Mouse (Mus musculus) frontal cortex, postnatal 36 days (tissue): ENCODE data around the gene Rpl23.

Source experiments
- DNase-seq, 2 experiments: peaks; one replicate each; pipeline ENCODE4 v3.0.0; 2022; ENCODE audit warnings: low spot score in 2 of 2

Gene Rpl23

DNA sequence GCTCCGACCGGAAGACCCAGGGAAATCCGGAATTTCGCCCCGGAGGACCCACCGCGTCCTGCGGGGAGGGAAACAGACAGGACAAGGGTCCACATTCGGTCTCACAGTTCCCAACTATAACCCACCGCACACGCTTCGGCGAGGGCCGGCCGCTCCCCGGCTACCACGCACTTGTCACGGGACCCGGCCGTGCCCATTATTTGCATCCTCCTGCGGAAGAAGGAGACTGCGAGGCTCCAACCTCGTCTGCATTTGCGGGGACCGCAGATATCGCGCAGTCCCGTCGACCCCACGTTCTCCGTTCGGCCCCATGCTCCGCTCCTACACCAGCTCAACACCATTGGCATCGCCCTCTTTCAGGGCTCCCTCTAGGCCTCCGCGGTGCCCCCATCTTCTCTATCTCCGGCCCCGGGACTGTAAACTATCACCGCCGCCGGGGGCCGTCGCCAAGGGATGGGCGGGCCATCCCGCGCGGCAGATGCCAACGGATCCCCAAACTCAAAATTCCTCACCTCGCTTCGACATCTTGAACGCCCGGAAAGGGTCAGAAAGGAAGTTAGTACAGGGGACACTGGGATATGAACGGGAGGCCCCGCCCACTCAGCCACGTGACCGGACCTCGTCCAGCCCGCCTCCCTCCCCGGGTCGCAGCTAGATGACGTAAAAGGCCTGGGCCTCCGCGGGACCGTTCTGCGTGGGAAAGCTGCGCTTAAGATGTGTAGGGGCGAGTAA is at the start of gene Rpl23:
Gene Rpl23, minus strand, starts transcription at position 606 of the 732 bp plus-strand sequence.
- DNase-seq = peak; percentile 99

DNA sequence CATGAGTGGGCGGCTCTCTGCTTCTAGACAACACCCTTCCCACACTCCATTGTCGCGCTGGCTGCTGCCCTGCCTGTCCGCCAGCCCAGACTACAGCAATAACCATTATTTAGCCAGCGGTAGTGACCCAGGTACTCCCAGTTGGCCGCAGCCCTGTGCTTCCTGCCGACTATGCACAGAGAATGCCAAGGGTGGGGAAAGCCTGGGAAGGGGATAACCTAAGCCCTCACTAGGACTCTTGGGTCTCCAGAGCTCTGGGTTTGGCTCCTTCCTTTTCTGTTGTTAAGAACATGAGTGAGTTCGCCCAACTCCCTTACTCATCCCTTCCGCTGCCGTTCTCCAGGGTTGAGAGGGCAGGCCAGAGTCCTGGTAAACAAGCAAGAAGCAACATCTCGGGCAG is 49.8 kb upstream of the Rpl23 start:
- no peak for DNase-seq

DNA sequence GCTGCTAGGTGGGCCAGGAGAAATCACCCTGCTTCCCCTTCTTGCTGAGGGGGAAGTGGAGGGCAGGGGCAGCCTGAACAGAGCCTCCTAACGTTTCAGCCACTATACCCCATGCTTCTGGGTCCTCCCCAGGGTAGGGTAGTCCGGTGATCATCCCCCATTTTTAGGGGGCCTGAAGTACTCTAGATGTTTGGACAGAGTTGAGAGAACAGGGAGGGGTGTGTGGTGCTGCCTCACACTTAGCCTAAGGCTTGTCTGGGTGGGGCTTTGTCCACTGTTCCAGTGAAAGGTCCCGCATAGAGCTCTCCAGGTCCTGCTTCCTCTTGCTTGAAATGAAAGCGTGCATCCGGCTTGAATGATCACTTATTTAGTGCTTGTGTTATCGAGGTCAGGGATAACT is 48.3 kb upstream of the Rpl23 start:
- DNase-seq = no peak

DNA sequence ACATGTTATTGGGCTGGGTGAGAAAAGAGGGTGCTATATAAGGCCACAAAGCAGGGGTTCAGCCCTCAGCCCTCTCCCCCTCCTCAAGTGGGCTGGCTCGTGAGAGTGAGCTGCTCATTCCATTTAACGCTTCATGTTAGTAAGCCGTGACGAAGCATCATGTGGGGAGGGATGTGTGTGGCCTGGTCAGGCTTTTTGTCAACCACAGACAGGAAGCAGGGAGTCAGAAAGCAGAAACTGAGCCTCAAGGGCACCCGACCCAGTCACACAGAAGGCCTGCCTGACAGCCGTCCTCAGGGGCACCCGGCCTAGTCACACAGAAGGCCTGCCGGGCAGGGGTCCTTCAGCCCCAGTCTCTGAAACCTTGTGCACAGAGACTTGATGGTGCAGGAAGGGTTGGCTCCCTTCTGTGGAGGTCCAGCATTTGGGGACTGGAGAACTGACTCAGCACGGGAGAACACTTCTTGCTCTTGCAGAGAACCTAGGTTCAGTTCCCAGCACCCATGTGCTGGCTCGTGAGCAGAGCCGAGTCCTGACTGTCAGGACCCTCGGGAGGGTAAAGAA is 47.8 kb upstream of the Rpl23 start:
- DNase-seq = no peak

DNA sequence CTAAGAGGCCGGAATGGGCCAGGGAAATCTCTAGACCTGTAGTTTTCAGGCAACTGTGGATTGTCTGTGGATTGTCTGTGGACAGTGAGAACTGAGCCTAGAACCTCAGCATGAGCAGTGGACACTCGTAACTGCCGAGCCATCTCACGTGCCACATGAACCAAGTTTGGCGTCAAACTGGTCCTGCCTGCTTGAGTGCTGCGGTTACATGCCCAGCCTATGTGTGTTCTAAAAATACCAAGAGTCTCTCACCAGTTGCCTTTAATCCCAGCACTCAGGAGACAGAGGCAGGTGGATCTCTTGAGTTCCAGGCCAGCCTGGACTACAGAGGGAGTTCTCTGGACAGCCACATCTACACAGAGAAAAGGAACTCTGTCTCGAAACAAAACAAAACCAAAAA is 47.1 kb upstream of the Rpl23 start:
- DNase-seq = no peak

DNA sequence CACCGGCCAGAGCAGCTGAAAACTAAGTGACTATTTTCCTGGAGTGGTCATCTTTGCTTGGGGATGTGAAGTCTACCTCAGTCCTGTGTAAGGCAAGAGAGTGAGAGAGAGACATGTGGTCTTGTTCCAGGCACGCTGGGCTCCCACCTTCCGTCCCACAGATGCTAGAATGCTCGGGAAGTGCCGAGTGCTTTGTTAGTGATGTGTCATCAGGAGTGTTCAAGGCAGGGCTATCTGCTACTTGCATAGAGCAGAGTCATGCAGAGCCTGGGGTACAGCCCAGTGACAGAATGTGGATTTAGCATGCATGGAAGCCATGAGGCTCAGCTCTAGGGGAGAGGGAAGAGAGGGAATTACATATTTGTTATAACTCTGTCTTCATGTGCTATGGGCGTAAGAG is 45.4 kb upstream of the Rpl23 start:
- no peak for DNase-seq

DNA sequence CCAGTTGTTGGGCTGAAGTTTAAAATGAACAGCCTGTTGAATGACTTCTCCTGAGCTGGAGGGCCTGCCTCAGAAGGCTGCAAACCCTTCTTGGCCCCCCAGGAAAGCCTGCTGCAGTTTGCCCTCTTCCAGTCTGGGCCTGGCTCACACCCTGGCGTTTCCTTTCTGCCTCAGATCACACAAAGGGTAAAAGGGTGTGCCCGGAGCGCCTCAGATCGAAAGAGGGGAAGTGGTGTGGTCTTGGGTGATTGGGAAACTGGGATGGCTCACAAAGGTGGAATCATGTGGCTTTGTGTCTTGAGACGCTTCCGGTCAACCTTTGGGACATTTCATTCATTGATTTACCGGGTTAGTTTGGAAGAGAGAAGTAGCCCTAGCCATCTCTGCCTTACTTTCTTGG is 44.2 kb upstream of the Rpl23 start:
- DNase-seq = no peak

DNA sequence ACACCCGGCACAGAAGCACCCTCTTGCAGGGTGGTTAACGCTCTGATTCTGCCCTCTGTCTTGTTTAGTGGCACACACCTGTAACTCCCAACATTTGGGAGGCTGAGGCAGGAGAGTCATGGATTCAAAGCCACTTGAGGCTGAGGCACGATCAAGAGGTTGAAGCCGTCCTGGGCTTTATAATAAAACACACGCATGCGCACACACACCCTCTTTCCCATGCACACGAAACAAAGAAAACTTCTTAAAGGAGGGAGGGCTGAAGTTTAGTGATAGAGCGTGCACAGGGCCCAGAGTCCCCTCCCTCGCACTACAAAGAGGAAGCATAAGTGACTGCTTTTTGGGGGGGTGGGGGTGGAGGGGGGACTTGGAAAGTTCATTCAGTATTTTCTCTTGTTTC is 43.7 kb upstream of the Rpl23 start:
- DNase-seq = no peak

DNA sequence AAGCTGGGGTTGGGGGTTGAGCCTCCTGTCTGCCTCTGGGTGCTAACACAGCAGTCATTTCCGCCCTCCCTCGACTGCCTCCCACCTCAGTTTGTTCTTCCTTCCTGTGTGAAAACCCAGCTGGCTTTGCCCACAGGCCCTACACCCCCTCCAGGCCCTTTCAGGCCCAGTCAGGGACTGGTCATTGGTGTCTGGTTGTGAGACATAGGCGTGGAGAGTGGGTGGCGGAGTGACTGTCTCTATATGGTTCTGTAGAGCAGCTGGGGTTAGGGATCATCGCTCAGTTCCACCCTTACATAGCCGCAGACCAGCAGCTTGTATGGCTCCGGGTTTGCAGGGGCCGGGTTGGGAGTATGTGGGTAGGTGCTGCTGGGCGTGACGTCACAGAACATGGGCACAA is 43.1 kb upstream of the Rpl23 start:
- no peak for DNase-seq

DNA sequence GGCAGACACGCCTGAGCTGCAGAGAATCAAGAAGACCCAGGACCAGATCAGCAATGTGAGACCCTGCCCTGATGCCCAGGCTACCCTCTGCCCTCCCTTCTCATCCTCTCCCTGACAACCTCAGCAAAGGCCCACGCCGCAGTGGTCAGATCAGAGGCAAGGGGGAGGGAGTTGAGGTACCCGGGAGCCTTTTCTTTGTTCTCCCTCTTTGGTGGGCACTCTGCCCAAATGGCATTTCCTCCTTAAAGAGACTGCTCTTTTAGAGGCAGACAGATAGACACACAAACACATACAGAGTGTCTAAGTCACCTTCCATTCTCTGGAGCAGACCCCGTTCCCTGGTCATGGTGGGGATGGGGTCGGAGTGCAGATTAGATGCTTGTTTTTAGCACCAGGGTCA is 42.7 kb upstream of the Rpl23 start:
- DNase-seq = no peak

DNA sequence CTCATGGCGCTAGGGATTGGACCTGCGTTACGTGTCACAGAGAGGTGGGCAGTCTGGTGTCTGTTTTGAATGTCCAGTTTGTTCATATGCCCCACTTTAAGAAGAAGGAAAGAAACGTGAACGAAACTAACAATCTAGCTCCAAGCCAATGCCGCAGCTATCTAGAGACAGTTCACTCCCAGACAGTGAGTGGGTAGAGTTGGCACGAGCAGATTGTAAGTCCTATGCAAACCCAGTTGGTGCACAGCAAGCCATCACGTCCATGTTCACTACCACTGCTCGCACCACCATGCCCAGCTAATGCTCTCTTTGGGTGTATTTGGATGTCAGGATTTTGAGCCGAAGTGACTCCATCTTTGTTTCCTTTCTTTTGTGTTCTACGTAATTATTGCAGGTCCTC is 41.9 kb upstream of the Rpl23 start:
- DNase-seq = no peak

DNA sequence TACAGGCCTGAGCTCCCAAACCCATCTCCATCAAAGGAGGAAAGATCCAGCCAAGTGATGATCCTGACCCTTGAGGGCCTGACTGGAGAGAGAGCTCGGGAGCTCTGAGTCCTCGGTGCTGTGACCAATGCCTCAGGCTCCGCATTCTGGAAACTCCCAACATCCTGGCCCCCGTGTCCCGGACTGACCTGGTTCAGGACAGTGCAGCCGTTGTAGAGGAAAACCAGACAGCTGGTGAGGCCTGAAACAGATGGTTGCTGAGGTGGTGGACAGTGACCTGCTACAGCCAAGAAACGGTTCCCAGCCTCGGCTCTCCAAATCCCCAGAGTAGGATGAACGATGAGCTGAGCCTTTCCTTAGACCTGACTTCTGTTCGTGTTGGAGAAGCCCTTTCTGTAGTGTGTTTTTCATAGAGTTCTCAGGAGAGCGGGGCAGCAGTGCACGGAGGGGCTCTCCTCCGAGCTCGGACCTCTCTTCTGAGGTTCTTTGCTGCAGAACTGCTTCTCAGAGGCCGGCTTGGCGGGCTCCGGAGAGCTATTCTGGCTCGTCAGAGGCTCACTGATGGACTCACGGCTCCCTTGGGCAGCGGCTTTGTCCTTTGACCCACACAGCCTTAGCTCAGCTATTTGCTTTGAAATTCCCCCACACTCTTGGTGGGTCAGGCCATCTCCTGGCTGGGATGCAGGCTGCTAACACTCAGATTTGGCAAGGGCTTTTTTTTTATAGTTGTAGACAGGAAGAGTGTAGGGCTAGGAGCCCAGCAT is 40.8 kb upstream of the Rpl23 start:
- no peak for DNase-seq

DNA sequence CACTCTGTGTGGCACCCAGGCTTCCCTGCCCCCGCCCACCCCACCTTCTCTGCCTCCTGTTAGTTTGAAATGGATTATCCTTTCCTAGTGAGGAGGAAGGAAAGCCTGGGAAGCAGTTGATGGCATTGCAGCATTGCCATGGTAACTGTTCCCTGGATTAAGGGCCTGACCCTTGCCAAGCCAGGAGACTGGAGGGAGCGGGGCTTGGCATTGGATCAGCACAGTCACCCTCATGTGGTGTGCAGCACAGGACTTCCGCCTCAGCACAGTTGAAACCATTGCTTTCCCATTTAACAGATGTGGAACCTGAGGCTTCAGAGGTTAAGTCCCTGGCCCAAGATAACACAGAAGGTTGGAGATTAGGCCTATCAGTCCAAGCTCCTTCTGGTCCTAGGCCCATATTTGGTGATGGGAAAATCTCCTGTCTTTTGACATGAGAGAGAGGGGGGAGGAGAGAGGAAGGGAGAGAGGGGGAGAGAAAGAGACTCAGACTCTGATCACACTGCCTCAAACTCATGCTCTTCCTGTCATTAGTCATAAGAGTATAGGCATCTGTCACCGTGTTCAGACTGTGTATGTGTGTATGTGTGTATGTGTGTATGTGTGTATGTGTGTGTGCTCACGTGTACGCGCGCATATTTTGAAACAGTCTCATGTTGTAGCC is 39.3 kb upstream of the Rpl23 start:
- DNase-seq = no peak

DNA sequence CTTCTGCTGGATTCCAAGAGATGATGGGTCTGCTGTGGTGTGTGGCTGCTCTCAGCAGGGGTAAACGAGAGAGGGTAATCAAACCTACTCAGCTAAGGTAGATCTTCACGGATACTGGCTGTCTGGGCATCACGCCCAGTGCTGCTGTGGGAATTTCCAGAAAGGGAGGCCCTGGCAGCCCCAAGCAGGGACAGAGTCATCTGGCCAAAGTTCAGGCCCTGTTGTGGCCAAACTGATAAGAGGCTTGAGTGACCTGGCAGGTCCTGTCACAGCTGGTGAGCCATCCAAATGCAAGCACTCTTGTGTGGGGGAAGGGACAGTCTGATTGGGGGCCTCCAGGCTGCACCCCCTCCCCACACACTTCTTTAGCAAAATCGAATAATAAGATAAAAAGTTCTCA is 38.6 kb upstream of the Rpl23 start:
- no peak for DNase-seq

DNA sequence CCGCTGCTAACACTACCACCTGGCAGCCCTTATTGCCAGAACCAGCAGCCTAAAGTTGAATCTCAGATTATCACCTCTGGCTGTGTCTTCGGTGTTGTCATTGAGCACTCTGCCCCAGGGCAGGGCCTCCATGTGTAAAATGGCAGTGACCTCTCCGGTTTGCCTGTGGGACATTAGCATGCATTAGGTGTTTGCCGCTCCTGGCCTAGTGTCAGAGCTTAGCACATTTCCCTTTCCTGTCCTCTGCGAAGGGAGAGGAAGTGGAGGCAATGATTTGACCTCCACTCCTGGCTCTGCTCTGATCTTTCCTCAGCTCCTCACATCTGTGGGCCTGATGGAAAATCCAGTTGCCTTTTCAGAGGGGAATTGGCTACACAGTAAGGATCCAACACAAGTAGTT is 37.7 kb upstream of the Rpl23 start:
- DNase-seq = no peak

DNA sequence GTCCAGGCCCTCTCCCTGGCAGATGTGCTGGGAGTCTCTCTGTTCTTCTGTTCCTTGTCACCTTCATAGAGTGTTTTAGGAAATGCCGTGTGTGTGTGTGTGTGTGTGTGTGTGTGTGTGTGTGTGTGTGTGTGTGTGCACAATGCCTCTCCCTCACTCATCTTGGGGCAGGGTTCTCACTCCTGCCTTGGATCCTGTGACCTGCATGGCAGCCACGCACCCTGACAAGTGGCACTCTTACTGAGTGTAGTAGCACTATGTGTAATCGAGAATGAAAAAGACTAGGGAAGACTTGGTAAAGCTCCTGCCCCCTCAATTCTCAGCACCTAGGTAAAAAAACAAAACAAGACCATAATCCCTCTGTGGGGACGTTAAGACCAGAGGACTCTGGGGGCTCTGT is 36.9 kb upstream of the Rpl23 start:
- DNase-seq = no peak

DNA sequence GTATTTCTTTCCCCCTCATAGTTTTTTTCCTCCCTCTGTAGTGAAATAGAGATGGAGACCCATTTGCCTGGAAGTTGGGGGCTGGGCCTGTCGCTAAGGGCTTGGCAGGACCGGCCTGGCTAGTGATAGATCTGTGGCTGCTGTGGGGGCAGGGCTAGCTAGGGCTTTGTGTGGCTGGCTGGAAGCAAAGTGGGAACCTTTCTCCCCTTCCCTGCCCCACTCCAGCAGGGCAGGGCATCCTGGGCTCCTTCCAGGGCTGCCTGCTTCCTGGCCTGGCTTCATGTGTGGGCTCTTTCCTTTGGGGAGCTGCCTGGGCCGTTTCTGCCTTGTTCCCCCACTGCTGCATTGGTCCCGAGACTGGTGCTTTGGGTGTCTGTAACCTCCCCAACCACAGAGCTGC is 36.3 kb upstream of the Rpl23 start:
- DNase-seq = no peak

DNA sequence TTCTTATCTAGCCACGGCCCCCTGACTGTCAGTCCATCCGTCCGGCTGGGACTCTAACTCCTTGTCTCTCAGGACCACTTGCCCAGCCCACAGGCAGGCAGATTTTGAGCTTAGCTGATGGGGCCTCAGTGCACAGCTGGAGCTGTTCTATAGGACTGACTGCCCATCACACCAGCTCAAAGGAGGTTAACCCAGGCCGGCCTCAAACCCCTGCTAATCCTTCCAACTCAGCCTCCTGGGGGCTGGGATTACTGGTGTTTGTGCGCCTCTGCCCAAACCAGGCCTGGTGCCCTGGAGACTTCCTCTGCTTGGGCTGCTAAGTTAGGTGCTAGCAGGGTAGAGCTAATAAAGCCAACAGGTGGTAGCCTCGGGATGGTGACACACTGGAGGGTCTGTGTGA is 35.8 kb upstream of the Rpl23 start:
- no peak for DNase-seq

DNA sequence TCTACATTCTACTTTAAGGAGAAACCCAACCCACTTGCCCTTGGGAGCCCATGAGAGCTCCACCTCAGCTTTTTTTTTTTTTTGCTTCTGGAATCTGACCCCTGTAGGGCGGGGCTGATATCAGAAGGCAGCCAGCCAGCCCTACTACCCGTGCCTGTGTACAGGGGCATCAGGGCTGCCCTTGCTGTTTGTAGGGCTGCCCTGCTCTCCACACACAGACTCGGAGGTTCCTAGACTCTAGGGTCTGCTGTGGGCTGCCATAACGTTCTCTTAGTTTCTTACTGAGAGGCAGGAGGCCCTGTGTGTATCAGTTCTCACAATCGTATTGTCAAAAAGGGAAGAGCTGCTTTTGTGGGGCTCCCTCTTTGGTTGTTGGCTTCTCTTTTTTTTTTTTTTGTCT is 35.1 kb upstream of the Rpl23 start:
- DNase-seq = no peak

DNA sequence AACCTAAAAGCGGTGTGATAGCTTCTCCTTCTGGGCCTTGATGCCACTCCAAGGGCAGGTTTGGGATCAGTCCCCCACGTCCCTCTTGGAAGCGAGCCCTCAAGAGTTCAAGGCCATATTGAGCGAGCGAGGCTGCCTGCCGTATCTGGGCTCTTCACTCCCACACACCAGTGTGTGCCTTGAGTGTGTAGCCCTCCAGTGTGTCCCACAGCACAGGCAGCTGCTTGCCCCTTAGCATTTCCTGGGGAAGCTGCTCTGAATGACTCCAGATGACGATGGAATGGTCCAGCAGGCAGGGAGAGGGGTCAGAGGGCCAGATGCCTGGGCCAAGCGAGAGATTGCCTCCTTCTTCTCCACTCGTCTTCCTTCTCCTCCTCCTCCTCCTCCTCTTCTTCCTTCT is 34.7 kb upstream of the Rpl23 start:
- no peak for DNase-seq

DNA sequence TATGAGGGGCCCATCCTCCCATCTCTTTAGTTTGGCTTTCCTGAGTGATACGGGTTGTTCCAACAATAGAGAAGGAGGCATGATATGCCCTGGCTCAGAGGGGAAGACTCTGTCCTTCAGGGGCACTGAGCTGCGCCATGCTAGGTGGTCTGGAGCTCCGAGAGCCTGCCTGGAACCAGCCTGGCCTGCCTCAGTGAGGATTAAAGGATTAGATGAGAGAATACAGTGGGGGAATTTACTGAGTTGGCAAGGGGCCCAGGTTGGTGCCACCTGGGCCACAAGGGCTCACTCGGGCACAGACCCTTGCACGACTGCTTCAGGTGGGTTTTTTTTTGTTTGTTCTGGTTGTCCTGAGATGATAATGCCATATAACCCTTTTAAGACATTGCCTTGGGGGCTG is 33.9 kb upstream of the Rpl23 start:
- no peak for DNase-seq

DNA sequence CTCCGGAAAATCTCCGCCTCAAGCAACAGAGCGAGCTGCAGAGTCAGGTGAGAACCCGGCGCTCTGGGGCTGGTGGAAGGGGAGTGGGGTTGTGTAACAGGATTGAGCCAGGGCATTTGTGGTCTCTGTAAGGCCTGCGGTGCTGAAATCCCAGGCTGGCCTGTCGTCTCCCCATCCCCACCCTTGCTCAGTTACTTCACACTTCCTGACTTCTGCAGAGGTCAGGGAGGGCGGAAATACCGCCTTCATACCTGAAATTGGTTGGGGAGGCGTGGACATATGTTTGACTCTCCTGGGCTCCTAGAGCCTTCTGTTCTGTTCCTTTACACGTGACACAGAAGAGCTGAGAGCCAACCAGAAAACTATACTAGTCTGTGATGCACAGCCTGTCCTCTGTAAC is 33.5 kb upstream of the Rpl23 start:
- DNase-seq = no peak
